Mouse (Mus musculus) ES-Bruce4 (cell line): ENCODE data around the gene Ceacam20.

Experiments used
- CTCF ChIP-seq: IDR thresholded peaks from one replicate; pipeline ENCODE4 v1.8.1; 2011; ENCODE audit warnings: low read depth, low read length
- POLR2A ChIP-seq: IDR thresholded peaks from one replicate; pipeline ENCODE4 v1.8.1; 2011; ENCODE audit warnings: low read length; ENCODE audit not compliant: insufficient read depth

GRCm38 (mm10) chr7:20009987-20010386, 44.8 kb downstream of the Ceacam20 start:
- TF ChIP-seq CTCF (no peak), POLR2A (no peak)
